Mouse (Mus musculus) C2C12 (cell line): Measurements from ENCODE around the gene Neu2. TPM values are rescaled to one million over a fixed set of nuclear protein-coding genes. Genes with fewer than 3 reads are reported as not detected.
"Not testable (repeated sequence)": the region's sequence is repeated elsewhere in the genome, so short reads cannot be mapped to it uniquely, and the experiment has no call there.

Experiments
- H3K27me3 ChIP-seq: one replicate; pipeline ENCODE4 v1.6.1; 2011; ENCODE audit not compliant: control insufficient read depth, insufficient read depth, insufficient read length
- H3K36me3 ChIP-seq: one replicate; pipeline ENCODE4 v1.6.1; 2011; ENCODE audit not compliant: control insufficient read depth, insufficient read depth
- H3K4me3 ChIP-seq: one replicate; pipeline ENCODE4 v1.5.1; 2011; ENCODE audit warnings: mild to moderate bottlenecking, control low read depth; ENCODE audit not compliant: poor library complexity, insufficient read depth, severe bottlenecking
- H3K79me2 ChIP-seq: one replicate; pipeline ENCODE4 v1.6.1; 2011; ENCODE audit not compliant: control insufficient read depth, insufficient read depth
- H3K79me3 ChIP-seq: one replicate; pipeline ENCODE4 v1.6.1; 2011; ENCODE audit warnings: low read depth, control low read depth
- H3ac ChIP-seq: one replicate; pipeline ENCODE3; 2011; ENCODE audit warnings: low read depth; ENCODE audit not compliant: control insufficient read depth, insufficient read length
- CEBPB ChIP-seq: IDR thresholded peaks from one replicate; pipeline ENCODE4 v1.6.1; 2011; ENCODE audit warnings: low read depth, mild to moderate bottlenecking, control low read depth, moderate library complexity
- CTCF ChIP-seq: IDR thresholded peaks from one replicate; pipeline ENCODE4 v1.5.1; 2011; ENCODE audit not compliant: control insufficient read depth, insufficient read depth, insufficient read length
- FOSL1 ChIP-seq: IDR thresholded peaks from one replicate; pipeline ENCODE4 v1.8.0; 2011; ENCODE audit warnings: mild to moderate bottlenecking, low read length; ENCODE audit not compliant: poor library complexity, insufficient read depth, severe bottlenecking
- MAX ChIP-seq: IDR thresholded peaks from one replicate; pipeline ENCODE4 v1.6.1; 2011; ENCODE audit warnings: mild to moderate bottlenecking, control low read depth
- MYOD1 ChIP-seq: IDR thresholded peaks from one replicate; pipeline ENCODE4 v1.6.1; 2011; ENCODE audit warnings: low read depth; ENCODE audit not compliant: control insufficient read depth, insufficient read length
- MYOG ChIP-seq: IDR thresholded peaks from one replicate; pipeline ENCODE4 v1.6.1; 2011; ENCODE audit not compliant: control insufficient read depth, insufficient read length; ENCODE audit errors: extremely low read depth
- USF1 ChIP-seq: IDR thresholded peaks from one replicate; pipeline ENCODE4 v1.6.1; 2011; ENCODE audit warnings: low read depth, mild to moderate bottlenecking, control low read depth, moderate library complexity
- long read RNA-seq, 2 experiments: library from polyadenylated mRNA; unstranded; transcript quantifications; one replicate each; pipeline ENCODE4 v2.0.0; 2019 to 2020
- polyA plus RNA-seq: library from polyadenylated mRNA; unstranded; fragments of >200 nt; fragmentation: generic; extraction: Trizol; gene quantifications from one replicate; pipeline ENCODE4 v1.2.1, GENCODE M21; 2012; ENCODE audit warnings: missing spikeins

Neu2 gene
- polyA plus RNA-seq: not detected
- long read RNA-seq, experiment 1: 0 reads
- long read RNA-seq, experiment 2: 0 reads

- peak within 1 kb of the TSS; percentile 41 for H3K4me3 ChIP-seq
- H3K27me3 ChIP-seq: no peaks in the 10 kb centered on the region
- H3K79me2 ChIP-seq: no peaks in the 10 kb centered on the region
- TF ChIP-seq MYOG: no peak
- TF ChIP-seq MAX: peak; percentile 10
- no peaks in the 10 kb centered on the region for H3K79me3 ChIP-seq
- peaks cover 7% of the 10 kb centered on the region for H3K36me3 ChIP-seq
- H3ac ChIP-seq: peak within 1 kb of the TSS; percentile 93
Observed at GRCm38 (mm10) chr1:87509561-87510165, at the start of gene Neu2. TSS of gene Neu2 (plus strand) at chr1:87509889.

GRCm38 (mm10) chr1:87467469-87467868 is 42.2 kb upstream of the Neu2 start:
- Histone ChIP-seq H3K4me3 (no peak overlapping the region), H3K27me3 (no peaks in the 10 kb centered on the region), H3K36me3 (no peaks in the 10 kb centered on the region), H3K79me2 (no peaks in the 10 kb centered on the region), H3K79me3 (no peaks in the 10 kb centered on the region), H3ac (no peak overlapping the region)
- no peak for TF ChIP-seq CEBPB
- no peak for TF ChIP-seq MAX
- no peak for TF ChIP-seq MYOD1
- no peak for TF ChIP-seq CTCF
- TF ChIP-seq MYOG: no peak
- TF ChIP-seq USF1: no peak
- no peak for TF ChIP-seq FOSL1

DNA sequence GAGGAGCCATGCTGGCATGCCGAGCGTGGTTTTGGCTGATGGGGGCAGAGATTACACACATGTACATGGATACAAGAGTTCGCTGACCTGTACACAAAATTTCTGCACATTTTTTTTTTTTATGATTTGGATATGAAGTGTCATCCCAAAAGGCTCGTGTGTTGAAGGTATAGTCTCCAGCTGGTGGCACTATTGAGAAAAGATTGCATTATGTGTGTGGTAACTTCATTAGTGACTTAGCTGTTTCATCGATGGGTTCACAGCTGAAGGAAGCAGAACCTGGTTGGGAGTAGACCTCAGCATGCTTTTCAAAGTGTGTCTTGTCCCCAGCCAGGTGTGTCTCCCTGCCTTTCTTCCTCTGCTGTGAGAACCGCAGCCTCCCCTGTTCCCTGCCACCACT is 41.4 kb upstream of the Neu2 start:
- H3K79me3 ChIP-seq: no peaks in the 10 kb centered on the region
- TF ChIP-seq MYOD1 (no peak), CTCF (no peak), MYOG (no peak), CEBPB (no peak), MAX (no peak), USF1 (no peak), FOSL1 (no peak)
- H3K4me3 ChIP-seq: no peak overlapping the region
- no peaks in the 10 kb centered on the region for H3K36me3 ChIP-seq
- no peaks in the 10 kb centered on the region for H3K79me2 ChIP-seq
- no peak overlapping the region for H3ac ChIP-seq
- no peaks in the 10 kb centered on the region for H3K27me3 ChIP-seq

DNA sequence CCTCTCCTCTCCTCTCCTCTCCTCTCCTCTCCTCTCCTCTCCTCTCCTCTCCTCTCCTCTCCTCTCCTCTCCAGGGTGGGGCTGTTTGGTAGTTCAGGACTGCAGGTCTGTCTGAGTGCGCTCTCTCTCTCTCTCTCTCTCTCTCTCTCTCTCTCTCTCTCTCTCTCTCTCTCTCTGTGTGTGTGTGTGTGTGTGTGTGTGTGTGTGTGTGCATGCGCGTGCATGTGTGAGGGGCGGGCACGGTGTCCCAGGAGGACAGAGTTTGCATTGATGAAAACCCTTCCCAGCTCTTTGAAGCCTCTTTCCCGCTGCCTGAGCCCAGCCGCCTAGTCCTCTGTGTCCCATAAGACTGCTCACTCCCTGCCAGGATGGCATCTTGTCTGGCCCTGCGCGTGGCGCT is 39.7 kb upstream of the Neu2 start, which contains the start of gene Snorc:
TSS of gene Snorc (plus strand) at position 301 of the 400 bp plus-strand sequence.
- H3ac ChIP-seq, H3K4me3 ChIP-seq: not testable (repeated sequence)

GRCm38 (mm10) chr1:87471914-87472313 is 37.8 kb upstream of the Neu2 start:
- H3K79me2 ChIP-seq: no peaks in the 10 kb centered on the region
- TF ChIP-seq MYOG (no peak), CEBPB (no peak), MAX (no peak), CTCF (no peak), FOSL1 (no peak), MYOD1 (no peak), USF1 (no peak)
- no peak overlapping the region for H3ac ChIP-seq
- H3K36me3 ChIP-seq: no peaks in the 10 kb centered on the region
- H3K79me3 ChIP-seq: no peaks in the 10 kb centered on the region
- no peak overlapping the region for H3K4me3 ChIP-seq
- peaks cover 3% of the 10 kb centered on the region for H3K27me3 ChIP-seq

More for the DNA sequence above, 39.7 kb upstream of the Neu2 start, which contains the start of gene Snorc:
- H3K27me3 ChIP-seq, H3K79me3 ChIP-seq, H3K79me2 ChIP-seq, H3K36me3 ChIP-seq: not testable (repeated sequence)

DNA sequence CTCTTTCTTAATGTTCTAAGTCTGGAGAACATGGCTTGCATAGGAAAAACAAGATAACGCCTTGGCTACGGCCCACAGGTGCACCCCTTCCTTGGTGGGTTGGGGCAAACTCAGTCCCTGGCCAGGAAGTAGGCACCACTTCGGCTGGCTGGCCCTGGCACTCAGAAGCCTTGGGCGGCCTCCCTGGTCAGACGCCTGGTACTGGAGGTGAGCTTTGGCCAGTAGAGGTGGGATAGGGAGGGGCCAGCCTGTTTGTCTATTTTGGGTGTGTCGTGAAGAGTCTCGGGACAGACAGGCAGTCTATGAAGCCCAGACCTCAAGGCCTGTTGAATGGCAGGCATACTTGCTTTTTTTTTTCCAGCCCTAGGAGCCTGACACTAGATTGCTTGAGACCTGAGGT is 37.1 kb upstream of the Neu2 start:
- TF ChIP-seq CEBPB (no peak), USF1 (no peak), FOSL1 (no peak), MYOD1 (no peak), CTCF (no peak)
- H3ac ChIP-seq: no peak overlapping the region
- H3K79me2 ChIP-seq: no peaks in the 10 kb centered on the region
- H3K4me3 ChIP-seq: no peak overlapping the region
- H3K36me3 ChIP-seq: no peaks in the 10 kb centered on the region
- no peaks in the 10 kb centered on the region for H3K79me3 ChIP-seq
- peaks cover 3% of the 10 kb centered on the region for H3K27me3 ChIP-seq
